Mouse (Mus musculus): ENCODE results near the gene Egfem1. TPM values are rescaled to one million over a fixed set of nuclear protein-coding genes. Genes with fewer than 3 reads are reported as not detected.
A peak's percentile ranks its signal among the peaks of the same experiment; 100 is the strongest.

The Egfem1 gene
- polyA plus RNA-seq, 1 experiment from 2014 or later = 7.9 TPM

GRCm38 (mm10) chr3:29689367-29690285 is 607.8 kb downstream of the Egfem1 start:
- Histone ChIP-seq H3K27me3 (replicated peaks) (no peaks in the 10 kb centered on the region), H3K9me3 (no peaks in the 10 kb centered on the region), H3K36me3 (replicated peaks) (no peaks in the 10 kb centered on the region), H3K4me2 (no peak overlapping the region), H3K9ac (no peak overlapping the region), H3K27ac (peak overlapping the region; percentile 35; the same call in 1 of the 2 replicates), H3K4me1 (peaks cover 7% of the 10 kb centered on the region; the same call in 1 of the 2 replicates), H3K4me3 (no peak overlapping the region)
- 33% methylated on average over 8 of the region's 8 CpGs for WGBS
- ATAC-seq (replicated peaks) = peak; percentile 79

- Histone ChIP-seq H3K27me3 (replicated peaks) (no peaks in the 10 kb centered on the region), H3K36me3 (replicated peaks) (no peaks in the 10 kb centered on the region), H3K27ac (no peak overlapping the region), H3K9ac (no peak overlapping the region), H3K4me2 (no peak overlapping the region), H3K4me3 (no peak overlapping the region), H3K9me3 (no peaks in the 10 kb centered on the region), H3K4me1 (no peaks in the 10 kb centered on the region)
- 0 out of 2 replicates have a peak, but pooled peaks have one; percentile 39 for ATAC-seq (replicated peaks)
- 15% methylated on average over 2 of the region's 2 CpGs for WGBS
Measured at GRCm38 (mm10) chr3:29701126-29701525, 619.3 kb downstream of the Egfem1 start.

GRCm38 (mm10) chr3:29706816-29707215 is 625.0 kb downstream of the Egfem1 start:
- Histone ChIP-seq H3K4me2 (no peak overlapping the region), H3K27ac (no peak overlapping the region), H3K4me1 (no peaks in the 10 kb centered on the region), H3K4me3 (no peak overlapping the region), H3K9ac (no peak overlapping the region), H3K36me3 (replicated peaks) (no peaks in the 10 kb centered on the region), H3K9me3 (no peaks in the 10 kb centered on the region), H3K27me3 (replicated peaks) (no peaks in the 10 kb centered on the region)
- no peak for ATAC-seq (replicated peaks)
- 94% methylated on average over 2 of the region's 2 CpGs for WGBS

- whole genome bisulfite sequencing = 83% methylated on average over 1 of the region's 1 CpGs
- no peaks in the 10 kb centered on the region for H3K36me3 ChIP-seq (replicated peaks)
- H3K4me1 ChIP-seq = no peaks in the 10 kb centered on the region
- H3K9ac ChIP-seq = no peak overlapping the region
- H3K27ac ChIP-seq = no peak overlapping the region
- H3K27me3 ChIP-seq (replicated peaks) = no peaks in the 10 kb centered on the region
- H3K9me3 ChIP-seq = no peaks in the 10 kb centered on the region
- no peak overlapping the region for H3K4me3 ChIP-seq
- no peak for ATAC-seq (replicated peaks)
- no peak overlapping the region for H3K4me2 ChIP-seq
Measured at GRCm38 (mm10) chr3:29707467-29707866, 625.6 kb downstream of the Egfem1 start.

- H3K27me3 ChIP-seq (replicated peaks) = peaks cover 6% of the 10 kb centered on the region; the same call in 1 of the 2 replicates
- H3K36me3 ChIP-seq (replicated peaks) = no peaks in the 10 kb centered on the region
- H3K4me2 ChIP-seq = no peak overlapping the region
- no peaks in the 10 kb centered on the region for H3K9me3 ChIP-seq
- 56% methylated on average over 8 of the region's 8 CpGs for WGBS
- H3K9ac ChIP-seq = no peak overlapping the region
- no peaks in the 10 kb centered on the region for H3K4me1 ChIP-seq
- H3K4me3 ChIP-seq = no peak overlapping the region
- ATAC-seq (replicated peaks) = peak; percentile 88
- H3K27ac ChIP-seq = no peak overlapping the region
Measured at GRCm38 (mm10) chr3:29726376-29726967, 644.6 kb downstream of the Egfem1 start.

GRCm38 (mm10) chr3:29730062-29730760 is 648.4 kb downstream of the Egfem1 start:
- peak; percentile 59 for ATAC-seq (replicated peaks)
- WGBS = 20% methylated on average over 4 of the region's 4 CpGs
- no peaks in the 10 kb centered on the region for H3K9me3 ChIP-seq

GRCm38 (mm10) chr3:29731509-29731908 is 649.7 kb downstream of the Egfem1 start:
- no peaks in the 10 kb centered on the region for H3K4me1 ChIP-seq
- H3K4me3 ChIP-seq = no peak overlapping the region
- no peaks in the 10 kb centered on the region for H3K9me3 ChIP-seq
- H3K36me3 ChIP-seq (replicated peaks) = no peaks in the 10 kb centered on the region
- no peak overlapping the region for H3K4me2 ChIP-seq
- H3K27ac ChIP-seq = no peak overlapping the region
- H3K27me3 ChIP-seq (replicated peaks) = peaks cover 6% of the 10 kb centered on the region; the same call in 1 of the 2 replicates
- H3K9ac ChIP-seq = no peak overlapping the region
- WGBS = 90% methylated on average over 1 of the region's 1 CpGs
- ATAC-seq (replicated peaks) = no peak

More at GRCm38 (mm10) chr3:29730062-29730760, 648.4 kb downstream of the Egfem1 start:
- H3K27ac ChIP-seq = no peak overlapping the region
- no peak overlapping the region for H3K9ac ChIP-seq
- no peaks in the 10 kb centered on the region for H3K4me1 ChIP-seq
- H3K27me3 ChIP-seq (replicated peaks) = peaks cover 6% of the 10 kb centered on the region; the same call in 1 of the 2 replicates
- H3K4me2 ChIP-seq = no peak overlapping the region
- no peaks in the 10 kb centered on the region for H3K36me3 ChIP-seq (replicated peaks)
- no peak overlapping the region for H3K4me3 ChIP-seq

GRCm38 (mm10) chr3:29732626-29733025 is 650.8 kb downstream of the Egfem1 start:
- 86% methylated on average over 4 of the region's 4 CpGs for WGBS
- ATAC-seq (replicated peaks) = no peak

GRCm38 (mm10) chr3:29734251-29734650 is 652.4 kb downstream of the Egfem1 start:
- no peak overlapping the region for H3K4me3 ChIP-seq
- H3K27me3 ChIP-seq (replicated peaks) = no peaks in the 10 kb centered on the region
- no peak for ATAC-seq (replicated peaks)
- H3K9ac ChIP-seq = no peak overlapping the region
- WGBS = 30% methylated on average over 6 of the region's 6 CpGs
- H3K9me3 ChIP-seq = no peaks in the 10 kb centered on the region
- no peak overlapping the region for H3K27ac ChIP-seq
- no peak overlapping the region for H3K4me2 ChIP-seq
- no peaks in the 10 kb centered on the region for H3K36me3 ChIP-seq (replicated peaks)
- H3K4me1 ChIP-seq = no peaks in the 10 kb centered on the region

More at GRCm38 (mm10) chr3:29732626-29733025, 650.8 kb downstream of the Egfem1 start:
- Histone ChIP-seq H3K9me3 (no peaks in the 10 kb centered on the region), H3K4me1 (no peaks in the 10 kb centered on the region), H3K4me3 (no peak overlapping the region), H3K4me2 (no peak overlapping the region), H3K9ac (no peak overlapping the region), H3K27ac (no peak overlapping the region), H3K36me3 (replicated peaks) (no peaks in the 10 kb centered on the region), H3K27me3 (replicated peaks) (peaks cover 6% of the 10 kb centered on the region; the same call in 1 of the 2 replicates)

- no peaks in the 10 kb centered on the region for H3K36me3 ChIP-seq (replicated peaks)
- H3K27ac ChIP-seq = no peak overlapping the region
- H3K4me3 ChIP-seq = no peak overlapping the region
- ATAC-seq (replicated peaks) = no peak
- H3K27me3 ChIP-seq (replicated peaks) = no peaks in the 10 kb centered on the region
- no peak overlapping the region for H3K4me2 ChIP-seq
- no peaks in the 10 kb centered on the region for H3K4me1 ChIP-seq
- H3K9me3 ChIP-seq = no peaks in the 10 kb centered on the region
- 37% methylated on average over 5 of the region's 5 CpGs for WGBS
- H3K9ac ChIP-seq = no peak overlapping the region
Measured at GRCm38 (mm10) chr3:29739292-29739691, 657.5 kb downstream of the Egfem1 start.

Data from midbrain, embryonic 15.5 days (tissue).